Mouse (Mus musculus) heart, postnatal 10 days (tissue): Measurements from ENCODE around the gene Cmtr2. TPM values are rescaled to one million over a fixed set of nuclear protein-coding genes. Genes with fewer than 3 reads are reported as not detected.

Experiments used
- DNase-seq, 2 experiments: peaks; one replicate each; pipeline ENCODE4 v3.0.0; 2021
- intact Hi-C: fragments of 180-260 bp; cut with DNase I; formaldehyde crosslinking; loops from one replicate; pipeline ENCODE4 v1.15.1; 2025
- total RNA-seq, 2 experiments: library from RNA; stranded (reverse); gene quantifications; 2 replicates each; pipeline ENCODE4 v1.2.3; 2021

Gene Cmtr2
- total RNA-seq, 2 experiments from 2014 or later = 3.4 to 3.9 TPM

DNA sequence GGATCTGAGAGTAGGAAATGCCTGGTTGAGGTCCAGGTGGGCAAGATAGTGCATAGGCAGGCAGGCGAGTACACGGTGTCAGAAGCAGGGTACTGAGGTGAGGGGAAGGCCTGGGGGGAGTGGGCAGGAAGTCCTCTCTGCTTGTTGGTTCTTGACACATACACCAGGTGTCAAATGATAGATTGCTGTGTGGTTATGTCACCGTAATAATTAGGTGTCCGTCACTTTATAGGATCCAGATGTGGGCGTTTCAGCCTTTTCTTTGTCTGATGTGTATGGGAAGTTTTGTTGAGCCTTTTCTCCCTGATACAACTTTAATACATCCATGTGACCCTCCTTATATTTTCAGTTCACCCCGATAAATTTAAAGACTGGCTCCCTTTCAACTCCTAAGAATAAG is 31.8 kb downstream of the Cmtr2 start:
- intact Hi-C loops = no loop called here
- no peak for DNase-seq

DNA sequence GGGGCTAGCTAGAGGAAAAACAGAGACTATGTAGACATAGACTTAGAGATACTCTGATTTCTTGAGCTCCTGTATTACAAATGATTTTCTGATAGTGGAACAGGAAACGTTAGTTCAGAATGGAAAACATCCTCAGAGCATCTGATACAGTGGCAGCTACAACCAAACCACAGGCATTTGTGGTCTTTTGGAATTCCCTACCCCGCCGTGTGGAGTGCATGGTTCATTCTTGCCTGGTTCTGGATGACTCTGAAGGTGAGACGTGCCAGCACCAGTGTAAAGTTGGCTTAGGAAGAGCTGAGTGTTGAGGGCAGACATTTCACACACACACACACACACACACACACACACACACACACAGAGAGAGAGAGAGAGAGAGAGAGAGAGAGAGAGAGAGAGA is 38.5 kb downstream of the Cmtr2 start:
- DNase-seq = no peak
- intact Hi-C loops = no loop called here

DNA sequence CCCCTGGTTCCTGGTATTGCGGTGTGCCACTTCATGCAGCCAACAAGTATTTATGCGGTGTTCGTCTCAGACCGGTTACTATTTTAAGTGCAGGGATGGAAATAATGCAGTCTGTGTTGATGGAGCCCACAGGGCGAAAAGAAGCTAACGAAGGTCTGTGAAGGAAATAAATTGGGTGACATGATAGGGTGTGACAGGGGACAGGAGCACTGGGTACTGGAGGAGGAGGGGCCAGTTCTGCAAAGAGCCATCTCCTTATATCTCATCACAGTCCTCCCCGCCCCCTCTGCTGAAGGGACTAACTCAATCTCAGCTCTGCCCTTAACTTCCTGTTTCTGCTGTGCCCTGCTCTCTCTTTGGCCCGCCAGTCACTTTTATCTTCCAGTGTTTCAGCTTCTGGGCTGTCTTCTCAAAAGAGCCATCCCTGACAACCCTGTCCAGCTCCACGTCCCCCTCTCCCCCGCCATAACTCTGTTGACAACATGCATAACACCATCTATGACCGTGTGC is 50.4 kb downstream of the Cmtr2 start:
- no peak for DNase-seq
- intact Hi-C loops = no loop called here

DNA sequence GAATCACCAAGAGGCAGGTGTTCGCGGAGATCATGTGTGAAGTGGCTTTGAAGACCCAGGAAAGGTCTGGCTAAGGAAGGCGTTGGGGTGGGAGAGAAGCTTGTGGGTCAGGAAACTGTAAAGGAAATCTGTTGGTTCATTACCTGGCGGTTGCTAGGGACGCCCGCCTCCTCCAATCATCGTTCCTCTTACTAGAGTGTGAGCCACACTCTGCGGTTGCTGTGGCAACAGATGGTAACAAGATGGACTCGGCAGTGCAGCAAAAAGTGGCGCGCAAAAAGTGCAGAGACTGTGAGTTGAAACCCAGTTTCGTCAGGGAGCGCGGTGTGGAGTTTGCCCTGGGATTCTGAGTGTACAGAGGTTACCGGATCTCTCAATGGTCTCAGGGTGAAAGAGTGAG is 51.3 kb downstream of the Cmtr2 start, which contains the start of gene Hydin:
Gene Hydin (plus strand): TSS at position 237 of the 400 bp plus-strand sequence.
- intact Hi-C loops = no loop called here
- peak; percentile 8 to 43 for DNase-seq

DNA sequence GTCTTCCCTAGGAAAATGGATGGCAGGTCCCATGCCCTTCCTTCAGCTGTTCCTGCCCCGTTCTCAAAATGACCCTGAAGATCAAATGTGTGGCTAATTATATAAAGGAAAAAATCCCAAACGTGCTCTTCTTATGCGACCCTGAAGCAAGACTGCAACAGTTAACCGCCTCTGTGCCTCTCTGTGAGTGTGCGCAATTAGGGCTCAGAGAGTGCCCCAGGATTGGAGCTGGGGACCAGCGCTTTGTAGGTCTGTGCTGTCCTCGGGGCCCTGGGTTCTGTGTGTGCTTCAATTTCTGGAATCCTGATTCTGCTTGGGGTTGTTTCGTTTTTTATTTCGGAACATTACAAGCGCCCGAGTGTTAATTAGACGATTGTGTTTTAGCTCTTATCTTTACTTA is 51.8 kb downstream of the Cmtr2 start:
- intact Hi-C loops = no loop called here

DNA sequence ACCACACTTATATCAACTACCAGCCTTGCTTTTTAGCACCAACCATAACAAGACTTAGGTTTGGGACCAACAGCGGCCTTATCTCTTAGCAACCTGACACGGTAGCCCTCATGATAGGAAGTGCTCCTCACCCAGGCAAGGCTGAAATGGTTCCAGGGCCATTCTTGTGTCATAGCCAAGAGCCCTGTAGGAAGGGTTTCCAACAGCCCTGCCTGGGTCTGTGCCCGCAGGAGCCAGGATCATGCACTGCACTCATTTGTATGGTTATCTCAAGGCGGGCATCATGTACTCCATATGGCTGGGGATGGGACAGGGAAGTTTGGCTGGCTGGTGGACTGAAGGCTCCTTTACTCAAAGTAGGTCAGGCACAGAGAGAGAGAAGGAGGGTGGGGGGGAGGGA is 55.2 kb downstream of the Cmtr2 start:
- intact Hi-C loops = no loop called here
- peak; percentile 43 to 47 for DNase-seq

More for the DNA sequence above, 51.8 kb downstream of the Cmtr2 start:
- DNase-seq = no peak

DNA sequence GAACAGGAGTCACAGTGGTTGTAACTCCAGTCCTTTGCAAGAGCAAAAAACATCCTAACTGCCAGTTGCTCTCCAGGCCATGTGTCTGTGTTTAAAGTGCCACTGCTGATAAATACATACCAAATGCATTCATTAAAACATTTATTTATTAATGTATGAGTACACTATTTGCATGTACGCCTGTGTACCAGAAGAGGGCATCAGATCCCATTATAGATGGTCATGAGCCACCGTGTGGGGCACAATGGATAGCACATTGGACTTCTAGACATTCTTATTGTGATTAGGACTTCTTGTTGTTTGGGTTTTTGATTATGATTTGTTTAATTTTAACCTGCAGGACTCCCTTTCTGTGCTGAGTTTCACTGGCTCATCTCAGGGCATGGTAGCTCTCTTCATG is 57.9 kb downstream of the Cmtr2 start:
- intact Hi-C loops = no loop called here
- DNase-seq = no peak

Other genes with a start within 250 kb of the Cmtr2 start
- gene Tat, start 225.2 kb upstream of the Cmtr2 start, total RNA-seq = under 1 TPM; 0.12 to 0.31 TPM
- 1 to 10 TPM; 4.4 TPM for gene Chst4, start 175.9 kb upstream of the Cmtr2 start, total RNA-seq
- gene Zfp612, start 135.9 kb upstream of the Cmtr2 start, total RNA-seq = 1 to 10 TPM; 6.2 to 7.2 TPM
- gene Gm21964, start 114.5 kb upstream of the Cmtr2 start, total RNA-seq = not detected
- not detected for gene Gm17720, start 112.9 kb upstream of the Cmtr2 start, total RNA-seq
- under 1 TPM in 1 of 2 experiments, not detected in 1; 0.17 TPM for gene Calb2, start 47.5 kb upstream of the Cmtr2 start, total RNA-seq
- under 1 TPM; 0.10 to 0.22 TPM for gene Hydin, start 51.3 kb downstream of the Cmtr2 start, total RNA-seq